ENCODE assay signal across 8 mouse cellular contexts in the genomic region with DNA sequence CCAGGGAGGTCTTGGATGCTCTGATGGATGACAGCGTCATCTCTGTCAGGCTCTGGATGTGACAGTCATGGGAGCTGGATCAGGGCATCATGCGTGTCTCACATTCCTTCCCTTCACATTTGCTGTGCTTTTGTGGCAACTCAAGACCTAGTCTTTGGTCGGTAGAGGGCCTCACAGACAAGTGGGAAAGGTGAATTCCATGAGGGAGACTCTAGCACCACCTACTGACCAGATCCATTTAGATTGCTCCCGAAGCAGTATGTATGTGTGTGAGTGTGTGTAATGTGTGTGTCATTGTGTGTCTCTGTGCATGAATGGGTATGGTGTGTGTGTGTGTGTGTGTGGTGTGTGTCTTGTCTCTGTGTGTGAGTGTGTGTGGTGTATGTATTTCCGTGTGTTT. TPM values are rescaled to one million over a fixed set of nuclear protein-coding genes. Genes with fewer than 3 reads are reported as not detected.
A peak's percentile ranks its signal among the peaks of the same experiment; 100 is the strongest.
DNase-seq lines count a peak whose midpoint lies in the region; ATAC-seq and TF ChIP-seq lines count a peak whose summit lies in the region.

No protein-coding gene starts in this region.

- H3K9me3 ChIP-seq in neural tube, embryonic 14.5 days (ENCODE audit: control insufficient read depth, low read length): no peaks in the 10 kb centered on the region
- H3K9me3 ChIP-seq in neural tube, embryonic 15.5 days (replicated peaks): no peaks in the 10 kb centered on the region

- no peaks in the 10 kb centered on the region for H3K36me3 ChIP-seq in neural tube, embryonic 14.5 days (ENCODE audit: control insufficient read depth, insufficient read depth, low read length)
- H3K36me3 ChIP-seq in neural tube, embryonic 15.5 days: no peaks in the 10 kb centered on the region

- no peaks in the 10 kb centered on the region for H3K27me3 ChIP-seq in neural tube, embryonic 14.5 days (ENCODE audit: control insufficient read depth, insufficient read depth, low read length)
- H3K27me3 ChIP-seq in neural tube, embryonic 15.5 days (replicated peaks): no peaks in the 10 kb centered on the region

- intact Hi-C loops in left cerebral cortex, postnatal 14 days (cut with DNase I): loop anchor here (1.0 kb wide), 1 partner anchor 98 kb away; no protein-coding TSS in a partner anchor

- no peak overlapping the region for H3K4me2 ChIP-seq in neural tube, embryonic 14.5 days (ENCODE audit: low read depth, low read length)
- no peak overlapping the region for H3K4me2 ChIP-seq in neural tube, embryonic 15.5 days

- no peaks in the 10 kb centered on the region for H3K4me1 ChIP-seq in neural tube, embryonic 14.5 days (ENCODE audit: control insufficient read depth, insufficient read depth, low read length)
- no peaks in the 10 kb centered on the region for H3K4me1 ChIP-seq in neural tube, embryonic 15.5 days

- peak; percentile 91 for DNase-seq in brain, embryonic 14.5 days (ENCODE audit: low read depth)
- peak; percentile 64 for DNase-seq in forelimb bud, embryonic 11.5 days (ENCODE audit: low read depth, low spot score)
- peak; percentile 59 for DNase-seq in kidney, adult 18-20 months
- DNase-seq in left cerebral cortex, postnatal 14 days (ENCODE audit: low spot score in 2 of 2): peak; percentile 82 to 96
- DNase-seq in right cerebral cortex, postnatal 10 days (ENCODE audit: low spot score in 2 of 2): peak; percentile 77 to 78
- DNase-seq in T-cell, adult 2 months (ENCODE audit: low spot score): no peak

- H3K9ac ChIP-seq in neural tube, embryonic 14.5 days (replicated peaks; ENCODE audit: low read depth, low read length): no peak overlapping the region
- H3K9ac ChIP-seq in neural tube, embryonic 15.5 days (replicated peaks): no peak overlapping the region

- WGBS in neural tube, embryonic 14.5 days: 65% methylated on average over 5 of the region's 5 CpGs
- 61% methylated on average over 5 of the region's 5 CpGs for whole genome bisulfite sequencing in neural tube, embryonic 15.5 days

- no peak overlapping the region for H3K4me3 ChIP-seq in neural tube, embryonic 14.5 days (ENCODE audit: low read depth, low read length)
- no peak overlapping the region for H3K4me3 ChIP-seq in neural tube, embryonic 15.5 days (replicated peaks)

- no peak overlapping the region for H3K27ac ChIP-seq in neural tube, embryonic 14.5 days (ENCODE audit: low read depth, low read length)
- H3K27ac ChIP-seq in neural tube, embryonic 15.5 days (replicated peaks): no peak overlapping the region

- TF ChIP-seq POLR2A in brain, embryonic 14.5 days (IDR thresholded peaks at IDR 0.05; ENCODE audit: borderline replicate concordance, extremely low read depth, insufficient read depth, insufficient read length, poor library complexity, severe bottlenecking): no peak

- ATAC-seq in neural tube, embryonic 14.5 days (ENCODE audit: low read depth): 0 out of 2 replicates have a peak, but pooled peaks have one; percentile 14
- ATAC-seq in neural tube, embryonic 15.5 days (ENCODE audit: low FRiP score): no peak

- peak; percentile 81; the same call in 1 of the 2 replicates for TF ChIP-seq CTCF in brain, embryonic 14.5 days (IDR thresholded peaks at IDR 0.05; ENCODE audit: borderline replicate concordance, extremely low read depth, insufficient read depth, insufficient read length)

RNA-seq across cellular contexts. Expression of a gene that starts 43.5 kb away (rescaled TPM):
- polyA plus RNA-seq in neural tube, embryonic 14.5 days (2014; fragmentation: Nextera tagmentation; extraction: Ambion mirVana): 17.1 and 64.7 TPM in 2 replicates
- polyA plus RNA-seq in neural tube, embryonic 15.5 days (2015; fragmentation: Nextera tagmentation; extraction: Ambion mirVana): 54.2 and 65.8 TPM in 2 replicates
- 52.7 and 59.3 TPM in 2 replicates for polyA plus RNA-seq in brain, embryonic 14.5 days (2012; rRNA removed)
- total RNA-seq in left cerebral cortex, postnatal 14 days (2021): 10 to 100 TPM in 1 of 2 experiments, 1 to 10 TPM in 1; 10.0 to 11.1 TPM
